Mouse (Mus musculus) CH12.LX (cell line): ENCODE data around the gene Cit.

Experiments used
- CTCF ChIP-seq, 2 experiments: IDR thresholded peaks in 1 of 2; conservative IDR thresholded peaks in 1 of 2; 2 replicates each; pipeline ENCODE4 v1.5.1; 2011 to 2012; ENCODE audit warnings: low read depth in 2 of 2, low read length in 2 of 2, improper control_type of control experiment in 1 of 2, inconsistent platforms in 1 of 2, mild to moderate bottlenecking in 1 of 2, moderate library complexity in 1 of 2
- E2F4 ChIP-seq: IDR thresholded peaks from 2 replicates; pipeline ENCODE4 v1.6.1; 2011; ENCODE audit warnings: low read depth, low read length, improper control_type of control experiment; ENCODE audit not compliant: insufficient replicate concordance
- EP300 ChIP-seq: IDR thresholded peaks from 2 replicates; pipeline ENCODE4 v1.6.1; 2011; ENCODE audit warnings: low read length, improper control_type of control experiment
- JUND ChIP-seq: conservative IDR thresholded peaks from 2 replicates; pipeline ENCODE4 v1.6.1; 2011; ENCODE audit warnings: low read depth, low read length, improper control_type of control experiment
- MAFK ChIP-seq: IDR thresholded peaks from 2 replicates; pipeline ENCODE4 v1.6.1; 2011; ENCODE audit warnings: low read length, improper control_type of control experiment; ENCODE audit not compliant: insufficient replicate concordance
- MAZ ChIP-seq: IDR thresholded peaks from 2 replicates; pipeline ENCODE4 v1.6.1; 2012; ENCODE audit warnings: low read depth, mild to moderate bottlenecking, inconsistent platforms, low read length, improper control_type of control experiment, moderate library complexity
- MXI1 ChIP-seq: IDR thresholded peaks from 2 replicates; pipeline ENCODE4 v1.6.1; 2011; ENCODE audit warnings: mild to moderate bottlenecking, low read depth, low read length, improper control_type of control experiment
- NELFE ChIP-seq: IDR thresholded peaks from 2 replicates; pipeline ENCODE4 v1.6.1; 2011; ENCODE audit warnings: low read depth, low read length, improper control_type of control experiment
- POLR2A ChIP-seq: IDR thresholded peaks from 2 replicates; pipeline ENCODE4 v1.6.1; 2011; ENCODE audit warnings: low read depth, mild to moderate bottlenecking, improper control_type of control experiment, low read length
- POLR2AphosphoS2 ChIP-seq: IDR thresholded peaks from 2 replicates; pipeline ENCODE4 v1.6.1; 2011; ENCODE audit warnings: low read depth, low read length, improper control_type of control experiment
- TBP ChIP-seq: conservative IDR thresholded peaks from 2 replicates; pipeline ENCODE4 v1.6.1; 2011; ENCODE audit warnings: low read depth, low read length, improper control_type of control experiment
- TCF12 ChIP-seq: IDR thresholded peaks from 2 replicates; pipeline ENCODE4 v1.6.1; 2014; ENCODE audit warnings: low read depth, mild to moderate bottlenecking, inconsistent platforms, low read length, improper control_type of control experiment
- ZKSCAN1 ChIP-seq: IDR thresholded peaks from 2 replicates; pipeline ENCODE4 v1.6.1; 2012; ENCODE audit warnings: low read depth, inconsistent platforms, low read length, improper control_type of control experiment, borderline replicate concordance
- ZNF384 ChIP-seq: IDR thresholded peaks from 2 replicates; pipeline ENCODE4 v1.6.1; 2012; ENCODE audit warnings: low read depth, low read length, improper control_type of control experiment, inconsistent platforms

DNA sequence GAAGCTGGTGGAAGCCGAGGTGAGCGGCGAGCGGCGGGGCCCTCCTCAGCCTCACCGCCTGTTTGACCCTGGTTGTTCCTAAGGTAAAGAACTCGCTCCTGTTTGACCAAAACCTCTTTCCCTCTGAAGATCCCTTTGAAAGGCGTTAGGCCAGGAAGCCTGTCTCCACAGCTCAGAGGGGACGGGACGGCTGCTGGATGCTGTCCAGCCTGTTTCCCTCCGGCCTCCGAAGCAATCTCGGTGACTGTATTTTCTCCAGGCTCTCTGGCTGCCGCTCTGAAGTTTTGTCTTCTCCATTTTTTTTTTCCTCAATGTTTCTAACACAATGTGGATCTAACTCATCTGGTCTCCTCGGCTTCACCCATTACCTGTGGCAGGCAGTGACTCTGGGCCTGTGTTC is 91.8 kb downstream of the Cit start:
- TF ChIP-seq MXI1 (no peak), CTCF (conservative IDR thresholded peaks at IDR 0.05 in 1 of 2, IDR thresholded peaks at IDR 0.05 in 1 of 2; ENCODE audit: low read depth in 2 of 2, low read length in 2 of 2) (no peak), MAFK (no peak), POLR2A (no peak), MAZ (no peak), EP300 (no peak), TBP (no peak), E2F4 (no peak), POLR2AphosphoS2 (no peak), NELFE (no peak), ZKSCAN1 (no peak), JUND (no peak), ZNF384 (no peak), TCF12 (no peak)
